Mouse (Mus musculus): ENCODE results near the gene Rnasel.
"Not testable (repeated sequence)": the region's sequence is repeated elsewhere in the genome, so short reads cannot be mapped to it uniquely, and the experiment has no call there.

The Rnasel gene

GRCm38 (mm10) chr1:153767281-153767680, 18.1 kb downstream of the Rnasel start:
- ATAC-seq (ENCODE audit: insufficient number of reproducible peaks, low FRiP score, low TSS enrichment): no peak

- no peak for ATAC-seq (ENCODE audit: insufficient number of reproducible peaks, low FRiP score, low TSS enrichment)
These were observed 19.2 kb downstream of the Rnasel start for GRCm38 (mm10) chr1:153768465-153768864.

- ATAC-seq (ENCODE audit: insufficient number of reproducible peaks, low FRiP score, low TSS enrichment): not testable (repeated sequence)
These were observed 20.3 kb downstream of the Rnasel start for GRCm38 (mm10) chr1:153769571-153769970.

- no peak for ATAC-seq (ENCODE audit: insufficient number of reproducible peaks, low FRiP score, low TSS enrichment)
These were observed 21.0 kb downstream of the Rnasel start for GRCm38 (mm10) chr1:153769998-153770775.

- ATAC-seq (ENCODE audit: insufficient number of reproducible peaks, low FRiP score, low TSS enrichment): no peak
These were observed 21.5 kb downstream of the Rnasel start for GRCm38 (mm10) chr1:153770776-153771167.

GRCm38 (mm10) chr1:153775174-153775573, 25.9 kb downstream of the Rnasel start:
- no peak for ATAC-seq (ENCODE audit: insufficient number of reproducible peaks, low FRiP score, low TSS enrichment)

GRCm38 (mm10) chr1:153776257-153776656, 27.0 kb downstream of the Rnasel start:
- no peak for ATAC-seq (ENCODE audit: insufficient number of reproducible peaks, low FRiP score, low TSS enrichment)

GRCm38 (mm10) chr1:153778205-153778604, 29.0 kb downstream of the Rnasel start:
- ATAC-seq (ENCODE audit: insufficient number of reproducible peaks, low FRiP score, low TSS enrichment): no peak

GRCm38 (mm10) chr1:153783339-153783738, 34.1 kb downstream of the Rnasel start:
- no peak for ATAC-seq (ENCODE audit: insufficient number of reproducible peaks, low FRiP score, low TSS enrichment)

GRCm38 (mm10) chr1:153785608-153786007, 36.4 kb downstream of the Rnasel start:
- no peak for ATAC-seq (ENCODE audit: insufficient number of reproducible peaks, low FRiP score, low TSS enrichment)

- ATAC-seq (ENCODE audit: insufficient number of reproducible peaks, low FRiP score, low TSS enrichment): no peak
These were observed 41.5 kb downstream of the Rnasel start for GRCm38 (mm10) chr1:153790708-153791107.

- no peak for ATAC-seq (ENCODE audit: insufficient number of reproducible peaks, low FRiP score, low TSS enrichment)
These were observed 45.0 kb downstream of the Rnasel start for GRCm38 (mm10) chr1:153794241-153794640.

- no peak for ATAC-seq (ENCODE audit: insufficient number of reproducible peaks, low FRiP score, low TSS enrichment)
These were observed 53.5 kb downstream of the Rnasel start for GRCm38 (mm10) chr1:153802691-153803090.

GRCm38 (mm10) chr1:153803530-153803929, 54.3 kb downstream of the Rnasel start:
- no peak for ATAC-seq (ENCODE audit: insufficient number of reproducible peaks, low FRiP score, low TSS enrichment)

GRCm38 (mm10) chr1:153807390-153807993, 58.3 kb downstream of the Rnasel start:
- no peak for ATAC-seq (ENCODE audit: insufficient number of reproducible peaks, low FRiP score, low TSS enrichment)
